Mouse (Mus musculus): ENCODE results near the gene Rhoh. TPM values are rescaled to one million over a fixed set of nuclear protein-coding genes. Genes with fewer than 3 reads are reported as not detected.

Gene Rhoh
- polyA plus RNA-seq, 1 experiment from 2014 or later, result 0.39 TPM

DNA sequence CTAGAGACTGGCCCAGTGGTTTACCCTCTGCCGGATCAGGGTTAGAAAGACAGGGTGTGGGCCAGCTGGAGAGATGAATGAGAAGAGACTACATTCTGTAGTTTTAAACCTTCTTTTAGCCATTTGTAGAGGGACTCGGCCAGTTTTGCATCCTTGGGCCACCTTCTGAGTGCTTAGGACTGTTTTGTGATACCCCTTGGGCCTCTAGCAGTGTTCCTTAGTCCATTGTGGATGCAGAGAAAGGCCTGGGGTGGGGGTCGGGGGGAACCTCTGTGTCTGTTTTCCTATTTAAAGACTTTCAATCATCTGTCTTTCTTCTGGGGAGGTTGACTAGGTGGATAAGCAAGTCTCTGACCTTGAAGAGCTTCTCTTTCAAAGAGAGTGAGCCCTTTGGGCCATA, 3.9 kb downstream of the Rhoh start:
- no peak overlapping the region for H3K27ac ChIP-seq (ENCODE audit: low read depth, low read length)
- H3K4me1 ChIP-seq (ENCODE audit: control insufficient read depth, insufficient read depth, low read length), result no peaks in the 10 kb centered on the region
- no peak overlapping the region for H3K9ac ChIP-seq (replicated peaks; ENCODE audit: low read depth, low read length)
- no peak overlapping the region for H3K4me2 ChIP-seq (ENCODE audit: low read depth, low read length)
- WGBS, result 76% methylated on average over 3 of the region's 3 CpGs
- H3K27me3 ChIP-seq (ENCODE audit: control insufficient read depth, insufficient read depth, low read length), result no peaks in the 10 kb centered on the region
- H3K9me3 ChIP-seq (ENCODE audit: control insufficient read depth, low read length), result no peaks in the 10 kb centered on the region
- no peak for ATAC-seq (ENCODE audit: low read depth)
- no peak overlapping the region for H3K4me3 ChIP-seq (ENCODE audit: low read depth, low read length)
- no peaks in the 10 kb centered on the region for H3K36me3 ChIP-seq (ENCODE audit: control insufficient read depth, insufficient read depth, low read length)

DNA sequence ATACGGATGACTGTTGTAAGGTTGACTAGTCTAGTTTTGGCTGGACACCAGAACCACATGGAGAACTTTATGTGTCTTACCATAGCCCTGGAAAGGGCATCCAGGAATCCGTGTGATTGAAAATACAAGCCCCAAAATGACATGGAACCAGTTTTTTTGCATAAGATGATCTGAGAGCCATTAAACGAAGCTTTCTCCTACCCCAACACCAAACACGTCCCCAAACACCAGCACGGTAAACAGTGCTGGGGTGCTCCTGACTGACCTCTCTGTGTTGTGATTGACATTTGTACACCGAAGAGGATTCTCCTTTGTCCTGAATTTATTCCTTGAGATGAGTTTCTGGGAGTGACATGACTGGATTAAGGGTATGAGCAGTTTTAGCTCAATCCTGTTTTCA, 5.6 kb downstream of the Rhoh start:
- Histone ChIP-seq H3K9me3 (ENCODE audit: control insufficient read depth, low read length) (no peaks in the 10 kb centered on the region), H3K27me3 (ENCODE audit: control insufficient read depth, insufficient read depth, low read length) (no peaks in the 10 kb centered on the region), H3K27ac (ENCODE audit: low read depth, low read length) (no peak overlapping the region), H3K4me2 (ENCODE audit: low read depth, low read length) (no peak overlapping the region), H3K9ac (replicated peaks; ENCODE audit: low read depth, low read length) (no peak overlapping the region), H3K36me3 (ENCODE audit: control insufficient read depth, insufficient read depth, low read length) (no peaks in the 10 kb centered on the region), H3K4me3 (ENCODE audit: low read depth, low read length) (no peak overlapping the region), H3K4me1 (ENCODE audit: control insufficient read depth, insufficient read depth, low read length) (no peaks in the 10 kb centered on the region)
- 91% methylated on average over 6 of the region's 6 CpGs for WGBS
- no peak for ATAC-seq (ENCODE audit: low read depth)

DNA sequence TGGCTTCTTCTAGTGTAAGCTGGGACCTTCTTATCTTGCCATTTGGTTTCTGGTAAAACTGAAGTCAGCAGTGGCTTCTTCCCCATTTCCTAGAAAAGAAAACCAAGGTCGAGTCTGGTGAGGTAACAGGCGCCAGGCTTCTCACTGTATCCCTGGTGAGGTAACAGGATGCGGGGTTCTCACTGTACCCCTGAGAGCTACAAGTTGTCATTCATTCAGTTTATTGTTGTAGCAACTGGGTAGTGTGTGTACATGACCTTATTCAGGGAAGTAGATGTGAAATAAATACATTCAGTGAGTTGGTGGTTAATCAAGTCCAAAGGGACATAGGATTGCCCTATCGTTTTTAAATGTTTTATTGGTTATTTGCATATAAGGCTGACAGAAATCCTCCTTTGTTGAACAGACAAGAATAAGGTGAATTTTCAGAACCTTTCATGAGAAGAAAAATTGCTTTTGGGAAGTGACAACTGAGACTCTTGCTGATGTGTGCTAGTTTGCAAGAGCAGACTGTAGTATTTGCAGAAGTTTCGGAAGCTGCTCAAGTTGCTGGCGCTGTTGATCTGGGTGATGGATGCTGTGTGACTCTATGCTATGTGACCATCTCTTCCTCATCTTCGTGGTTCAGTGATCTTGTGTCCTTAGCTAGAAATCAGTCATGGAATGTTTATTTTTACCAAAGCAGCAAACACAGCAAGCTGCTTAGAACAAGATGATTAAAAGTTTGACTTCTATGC, 6.5 kb downstream of the Rhoh start:
- H3K36me3 ChIP-seq (ENCODE audit: control insufficient read depth, insufficient read depth, low read length), result no peaks in the 10 kb centered on the region
- WGBS, result 86% methylated on average over 7 of the region's 7 CpGs
- no peaks in the 10 kb centered on the region for H3K4me1 ChIP-seq (ENCODE audit: control insufficient read depth, insufficient read depth, low read length)
- no peak overlapping the region for H3K4me2 ChIP-seq (ENCODE audit: low read depth, low read length)
- no peaks in the 10 kb centered on the region for H3K9me3 ChIP-seq (ENCODE audit: control insufficient read depth, low read length)
- no peak overlapping the region for H3K9ac ChIP-seq (replicated peaks; ENCODE audit: low read depth, low read length)
- no peaks in the 10 kb centered on the region for H3K27me3 ChIP-seq (ENCODE audit: control insufficient read depth, insufficient read depth, low read length)
- ATAC-seq (ENCODE audit: low read depth), result no peak
- H3K27ac ChIP-seq (ENCODE audit: low read depth, low read length), result no peak overlapping the region
- H3K4me3 ChIP-seq (ENCODE audit: low read depth, low read length), result no peak overlapping the region

DNA sequence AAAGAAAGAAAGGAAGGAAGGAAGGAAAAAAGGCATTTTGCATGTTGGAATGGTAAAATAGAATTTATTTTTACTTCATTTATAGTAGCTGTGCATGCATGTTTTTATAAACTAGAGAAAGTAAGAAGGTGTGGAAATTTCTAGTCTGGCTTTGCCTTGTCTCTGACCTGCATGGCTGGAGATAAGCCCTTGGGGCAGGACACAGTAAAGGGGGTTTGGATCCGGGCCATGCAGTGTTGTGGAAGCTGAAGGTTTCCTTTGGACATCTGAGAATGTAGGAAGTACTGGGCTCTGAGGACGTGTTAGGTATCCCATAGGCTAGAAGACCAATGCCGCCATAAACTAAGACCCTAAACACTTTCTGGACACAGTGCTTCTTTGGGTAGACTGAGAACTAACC, 7.4 kb downstream of the Rhoh start:
- H3K9ac ChIP-seq (replicated peaks; ENCODE audit: low read depth, low read length), result no peak overlapping the region
- H3K9me3 ChIP-seq (ENCODE audit: control insufficient read depth, low read length), result no peaks in the 10 kb centered on the region
- H3K4me2 ChIP-seq (ENCODE audit: low read depth, low read length), result no peak overlapping the region
- no peak overlapping the region for H3K4me3 ChIP-seq (ENCODE audit: low read depth, low read length)
- ATAC-seq (ENCODE audit: low read depth), result no peak
- no peaks in the 10 kb centered on the region for H3K36me3 ChIP-seq (ENCODE audit: control insufficient read depth, insufficient read depth, low read length)
- H3K4me1 ChIP-seq (ENCODE audit: control insufficient read depth, insufficient read depth, low read length), result no peaks in the 10 kb centered on the region
- no peak overlapping the region for H3K27ac ChIP-seq (ENCODE audit: low read depth, low read length)
- WGBS, result 73% methylated on average over 3 of the region's 3 CpGs
- no peaks in the 10 kb centered on the region for H3K27me3 ChIP-seq (ENCODE audit: control insufficient read depth, insufficient read depth, low read length)

DNA sequence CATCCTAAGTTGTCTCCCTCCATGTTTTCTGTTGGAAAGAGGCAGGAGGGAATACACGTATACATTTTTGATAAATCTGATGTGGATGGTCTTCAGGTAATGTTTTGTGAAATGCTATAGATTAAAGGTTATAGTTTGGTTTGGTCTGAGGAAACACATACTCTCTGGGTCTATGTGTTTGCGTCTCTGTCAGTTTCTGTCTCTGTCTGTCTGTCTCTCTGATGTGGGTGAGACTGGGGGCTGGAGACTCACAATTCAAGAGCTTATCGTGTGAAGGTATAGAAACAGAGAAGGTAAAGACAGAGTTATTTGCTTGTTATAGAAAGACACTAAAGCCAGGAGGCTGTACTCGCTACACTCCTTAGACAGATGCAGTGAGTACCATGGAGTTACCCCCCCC, 8.6 kb downstream of the Rhoh start:
- no peaks in the 10 kb centered on the region for H3K36me3 ChIP-seq (ENCODE audit: control insufficient read depth, insufficient read depth, low read length)
- H3K27ac ChIP-seq (ENCODE audit: low read depth, low read length), result no peak overlapping the region
- H3K4me3 ChIP-seq (ENCODE audit: low read depth, low read length), result no peak overlapping the region
- no peak overlapping the region for H3K4me2 ChIP-seq (ENCODE audit: low read depth, low read length)
- 91% methylated on average over 4 of the region's 4 CpGs for WGBS
- no peak overlapping the region for H3K9ac ChIP-seq (replicated peaks; ENCODE audit: low read depth, low read length)
- no peaks in the 10 kb centered on the region for H3K27me3 ChIP-seq (ENCODE audit: control insufficient read depth, insufficient read depth, low read length)
- no peak for ATAC-seq (ENCODE audit: low read depth)
- no peaks in the 10 kb centered on the region for H3K4me1 ChIP-seq (ENCODE audit: control insufficient read depth, insufficient read depth, low read length)
- no peaks in the 10 kb centered on the region for H3K9me3 ChIP-seq (ENCODE audit: control insufficient read depth, low read length)

DNA sequence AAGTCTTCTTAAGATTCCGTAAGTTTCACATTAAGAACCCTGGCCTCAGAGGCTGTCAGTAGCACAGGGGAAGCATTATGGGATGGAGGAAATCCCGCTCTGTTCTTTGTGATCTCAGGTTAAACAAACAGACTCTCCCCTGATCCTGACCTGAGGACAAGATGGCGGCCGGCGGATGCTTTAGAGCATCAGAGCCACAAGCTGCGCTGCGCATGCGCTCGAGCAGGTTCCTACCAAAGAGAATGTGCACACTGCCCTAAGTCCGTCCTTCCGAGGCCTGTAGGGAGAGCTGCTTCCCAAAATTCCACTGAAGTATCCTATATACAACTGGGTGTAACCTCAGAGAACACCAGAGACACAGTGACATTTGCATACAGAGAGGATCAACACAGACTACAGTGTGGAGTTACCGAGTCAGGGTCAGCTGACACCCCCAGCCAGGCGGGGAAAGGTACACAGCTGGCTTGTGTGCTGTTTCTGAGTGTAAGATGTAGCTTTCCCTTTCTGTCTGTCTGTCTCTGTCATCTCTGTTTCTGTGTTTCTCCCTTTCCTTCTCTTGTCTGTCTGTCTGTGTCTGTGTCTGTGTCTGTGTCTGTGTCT, 10.4 kb downstream of the Rhoh start:
- no peak overlapping the region for H3K9ac ChIP-seq (replicated peaks; ENCODE audit: low read depth, low read length)
- WGBS, result 92% methylated on average over 13 of the region's 13 CpGs

DNA sequence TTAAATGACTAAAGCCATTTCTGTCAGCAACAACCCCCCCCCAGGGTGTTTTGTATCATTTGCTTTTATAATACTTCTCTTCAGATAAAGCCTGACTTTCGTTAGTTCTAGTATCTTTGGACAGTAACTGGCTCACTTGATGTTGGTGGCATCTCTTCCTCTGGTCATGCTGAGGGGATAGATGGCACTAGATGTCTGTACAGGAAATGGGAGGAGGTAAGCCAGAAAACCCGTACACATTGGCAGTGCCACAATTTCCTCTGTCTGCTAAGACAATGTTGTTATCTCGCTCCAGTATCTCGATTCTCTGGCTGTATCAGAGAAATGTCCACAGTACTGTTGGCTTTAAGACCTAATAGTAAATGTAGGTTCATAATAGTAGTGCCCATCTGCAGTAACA, 12.2 kb downstream of the Rhoh start:
- no peak overlapping the region for H3K4me3 ChIP-seq (ENCODE audit: low read depth, low read length)
- no peak overlapping the region for H3K9ac ChIP-seq (replicated peaks; ENCODE audit: low read depth, low read length)
- no peak for ATAC-seq (ENCODE audit: low read depth)
- no peaks in the 10 kb centered on the region for H3K4me1 ChIP-seq (ENCODE audit: control insufficient read depth, insufficient read depth, low read length)
- H3K4me2 ChIP-seq (ENCODE audit: low read depth, low read length), result no peak overlapping the region
- H3K36me3 ChIP-seq (ENCODE audit: control insufficient read depth, insufficient read depth, low read length), result no peaks in the 10 kb centered on the region
- 84% methylated on average over 4 of the region's 4 CpGs for WGBS
- H3K27me3 ChIP-seq (ENCODE audit: control insufficient read depth, insufficient read depth, low read length), result no peaks in the 10 kb centered on the region
- H3K27ac ChIP-seq (ENCODE audit: low read depth, low read length), result no peak overlapping the region
- no peaks in the 10 kb centered on the region for H3K9me3 ChIP-seq (ENCODE audit: control insufficient read depth, low read length)

More for the DNA sequence above, 10.4 kb downstream of the Rhoh start:
- no peak overlapping the region for H3K4me2 ChIP-seq (ENCODE audit: low read depth, low read length)
- ATAC-seq (ENCODE audit: low read depth), result no peak
- no peaks in the 10 kb centered on the region for H3K9me3 ChIP-seq (ENCODE audit: control insufficient read depth, low read length)
- no peak overlapping the region for H3K27ac ChIP-seq (ENCODE audit: low read depth, low read length)
- H3K4me3 ChIP-seq (ENCODE audit: low read depth, low read length), result no peak overlapping the region
- H3K27me3 ChIP-seq (ENCODE audit: control insufficient read depth, insufficient read depth, low read length), result no peaks in the 10 kb centered on the region
- no peaks in the 10 kb centered on the region for H3K4me1 ChIP-seq (ENCODE audit: control insufficient read depth, insufficient read depth, low read length)
- H3K36me3 ChIP-seq (ENCODE audit: control insufficient read depth, insufficient read depth, low read length), result no peaks in the 10 kb centered on the region

DNA sequence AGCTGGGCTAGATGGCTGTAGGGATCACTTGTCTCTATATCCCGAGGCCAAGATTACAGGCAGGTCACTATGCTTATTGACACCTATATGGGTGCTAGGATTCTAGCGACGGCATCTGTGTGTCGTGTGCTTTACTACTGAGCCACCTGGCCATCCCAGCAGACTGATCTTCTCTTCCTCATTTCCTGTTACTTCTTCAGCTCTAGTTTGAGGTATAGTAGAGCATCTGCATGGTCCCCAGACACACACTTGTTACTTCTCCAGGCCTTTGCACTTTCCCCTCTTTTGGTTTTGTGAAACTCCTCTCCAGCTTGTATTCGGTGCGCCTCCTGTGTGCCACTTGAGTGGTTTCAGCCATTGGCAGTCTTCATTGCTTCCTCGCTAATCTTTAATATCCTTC, 14.3 kb downstream of the Rhoh start:
- no peaks in the 10 kb centered on the region for H3K4me1 ChIP-seq (ENCODE audit: control insufficient read depth, insufficient read depth, low read length)
- no peaks in the 10 kb centered on the region for H3K27me3 ChIP-seq (ENCODE audit: control insufficient read depth, insufficient read depth, low read length)
- no peaks in the 10 kb centered on the region for H3K36me3 ChIP-seq (ENCODE audit: control insufficient read depth, insufficient read depth, low read length)
- no peaks in the 10 kb centered on the region for H3K9me3 ChIP-seq (ENCODE audit: control insufficient read depth, low read length)
- ATAC-seq (ENCODE audit: low read depth), result no peak
- no peak overlapping the region for H3K9ac ChIP-seq (replicated peaks; ENCODE audit: low read depth, low read length)
- H3K27ac ChIP-seq (ENCODE audit: low read depth, low read length), result no peak overlapping the region
- 95% methylated on average over 7 of the region's 7 CpGs for WGBS
- H3K4me3 ChIP-seq (ENCODE audit: low read depth, low read length), result no peak overlapping the region
- no peak overlapping the region for H3K4me2 ChIP-seq (ENCODE audit: low read depth, low read length)

DNA sequence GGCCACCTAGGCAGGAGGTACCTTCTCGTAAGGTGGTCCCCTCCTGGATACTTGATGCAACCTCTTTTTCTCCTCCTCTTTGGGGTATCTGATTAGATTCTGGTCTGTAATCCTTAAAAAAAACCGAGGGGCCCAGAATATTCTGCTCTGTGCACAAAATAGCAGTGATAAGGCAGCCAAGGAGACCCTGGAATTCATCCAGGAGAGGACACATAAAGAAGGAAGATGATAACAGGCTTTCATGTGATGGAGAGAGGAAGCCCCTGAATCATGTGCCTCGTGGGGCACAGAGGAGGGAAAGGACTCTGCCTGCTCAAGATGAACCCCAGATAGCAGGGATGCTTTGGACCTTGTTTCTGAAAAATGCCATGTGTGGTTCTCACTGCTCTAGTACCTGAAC, 17.4 kb downstream of the Rhoh start:
- Histone ChIP-seq H3K4me2 (ENCODE audit: low read depth, low read length) (no peak overlapping the region), H3K4me1 (ENCODE audit: control insufficient read depth, insufficient read depth, low read length) (no peaks in the 10 kb centered on the region), H3K36me3 (ENCODE audit: control insufficient read depth, insufficient read depth, low read length) (no peaks in the 10 kb centered on the region), H3K9me3 (ENCODE audit: control insufficient read depth, low read length) (no peaks in the 10 kb centered on the region), H3K4me3 (ENCODE audit: low read depth, low read length) (no peak overlapping the region), H3K27me3 (ENCODE audit: control insufficient read depth, insufficient read depth, low read length) (no peaks in the 10 kb centered on the region), H3K27ac (ENCODE audit: low read depth, low read length) (no peak overlapping the region), H3K9ac (replicated peaks; ENCODE audit: low read depth, low read length) (no peak overlapping the region)
- WGBS, result 76% methylated on average over 3 of the region's 3 CpGs
- no peak for ATAC-seq (ENCODE audit: low read depth)

Measured in neural tube, embryonic 14.5 days (tissue).